Mouse (Mus musculus): Measurements from ENCODE around the gene Dll3.

Gene Dll3

GRCm38 (mm10) chr7:28309737-28310136 lies 7.7 kb upstream of the Dll3 start:
- DNase-seq (ENCODE audit: low spot score): no peak

GRCm38 (mm10) chr7:28306216-28306615 lies 4.2 kb upstream of the Dll3 start:
- DNase-seq (ENCODE audit: low spot score): no peak

- DNase-seq (ENCODE audit: low spot score): no peak
Measured at GRCm38 (mm10) chr7:28305641-28306040, 3.6 kb upstream of the Dll3 start.

GRCm38 (mm10) chr7:28298837-28299625 lies 3.0 kb downstream of the Dll3 start:
- no peak for DNase-seq (ENCODE audit: low spot score)

- DNase-seq (ENCODE audit: low spot score): peak; percentile 57
Measured at GRCm38 (mm10) chr7:28294481-28294880, 7.6 kb downstream of the Dll3 start.

- DNase-seq (ENCODE audit: low spot score): no peak
Measured at GRCm38 (mm10) chr7:28290638-28291590, 11.1 kb downstream of the Dll3 start, which contains the start of gene Selenov. TSS of gene Selenov (minus strand) at chr7:28291186.

GRCm38 (mm10) chr7:28290165-28290564 lies 11.9 kb downstream of the Dll3 start:
- no peak for DNase-seq (ENCODE audit: low spot score)

- DNase-seq (ENCODE audit: low spot score): no peak
Measured at GRCm38 (mm10) chr7:28280630-28281029, 21.4 kb downstream of the Dll3 start.

- no peak for DNase-seq (ENCODE audit: low spot score)
Measured at GRCm38 (mm10) chr7:28278279-28278652, 23.8 kb downstream of the Dll3 start.

GRCm38 (mm10) chr7:28277615-28278278 lies 24.3 kb downstream of the Dll3 start, which contains the start of gene Eid2b:
TSS of gene Eid2b (plus strand) at chr7:28277739.
- peak; percentile 98 for DNase-seq (ENCODE audit: low spot score)

- DNase-seq (ENCODE audit: low spot score): no peak
Measured at GRCm38 (mm10) chr7:28277237-28277614, 24.8 kb downstream of the Dll3 start.

- no peak for DNase-seq (ENCODE audit: low spot score)
Measured at GRCm38 (mm10) chr7:28271761-28272160, 30.3 kb downstream of the Dll3 start.

- DNase-seq (ENCODE audit: low spot score): no peak
Measured at GRCm38 (mm10) chr7:28269355-28269754, 32.7 kb downstream of the Dll3 start.

GRCm38 (mm10) chr7:28268576-28268975 lies 33.5 kb downstream of the Dll3 start:
- DNase-seq (ENCODE audit: low spot score): no peak

- DNase-seq (ENCODE audit: low spot score): peak; percentile 36
Measured at GRCm38 (mm10) chr7:28268042-28268531, 34.0 kb downstream of the Dll3 start.

- peak; percentile 70 for DNase-seq (ENCODE audit: low spot score)
Measured at GRCm38 (mm10) chr7:28267129-28268041, 34.7 kb downstream of the Dll3 start, which contains the start of gene Eid2. TSS of gene Eid2 (plus strand) at chr7:28267881.

GRCm38 (mm10) chr7:28265391-28265790 lies 36.6 kb downstream of the Dll3 start:
- no peak for DNase-seq (ENCODE audit: low spot score)

GRCm38 (mm10) chr7:28263786-28264185 lies 38.3 kb downstream of the Dll3 start:
- peak; percentile 71 for DNase-seq (ENCODE audit: low spot score)

- DNase-seq (ENCODE audit: low spot score): no peak
Measured at GRCm38 (mm10) chr7:28262861-28263260, 39.2 kb downstream of the Dll3 start.

- no peak for DNase-seq (ENCODE audit: low spot score)
Measured at GRCm38 (mm10) chr7:28255476-28255875, 46.6 kb downstream of the Dll3 start.

- DNase-seq (ENCODE audit: low spot score): no peak
Measured at GRCm38 (mm10) chr7:28254591-28254990, 47.4 kb downstream of the Dll3 start.
